Mouse (Mus musculus): ENCODE data around the gene Ncoa6.
"Not testable (repeated sequence)": the region's sequence is repeated elsewhere in the genome, so short reads cannot be mapped to it uniquely, and the experiment has no call there.

Ncoa6 gene

GRCm38 (mm10) chr2:155473570-155474088 lies at the start of gene Ncoa6:
TSS of gene Ncoa6 (minus strand) at chr2:155473894.
- peak; percentile 75 to 78 for DNase-seq

- no peak for DNase-seq
Observed at GRCm38 (mm10) chr2:155518531-155519270, 45.0 kb upstream of the Ncoa6 start.

- DNase-seq = peak; percentile 99
Observed at GRCm38 (mm10) chr2:155517455-155518423, 44.0 kb upstream of the Ncoa6 start, which contains the start of the genes Acss2 and Ggt7. TSS of gene Acss2 (plus strand) at chr2:155517948. TSS of gene Ggt7 (minus strand) at chr2:155518237.

GRCm38 (mm10) chr2:155515941-155516340 lies 42.2 kb upstream of the Ncoa6 start:
- DNase-seq = peak; percentile 34 to 76

GRCm38 (mm10) chr2:155514666-155515065 lies 41.0 kb upstream of the Ncoa6 start:
- DNase-seq = peak; percentile 79 to 81

- DNase-seq = no peak
Observed at GRCm38 (mm10) chr2:155513543-155513942, 39.8 kb upstream of the Ncoa6 start.

GRCm38 (mm10) chr2:155512479-155512878 lies 38.8 kb upstream of the Ncoa6 start:
- DNase-seq = peak; percentile 51 to 68

GRCm38 (mm10) chr2:155507721-155508470 lies 34.2 kb upstream of the Ncoa6 start:
- DNase-seq = no peak

- no peak for DNase-seq
Observed at GRCm38 (mm10) chr2:155505811-155506210, 32.1 kb upstream of the Ncoa6 start.

GRCm38 (mm10) chr2:155504440-155505355 lies 31.0 kb upstream of the Ncoa6 start:
- DNase-seq = peak; percentile 29 to 50

- DNase-seq = no peak
Observed at GRCm38 (mm10) chr2:155502596-155502995, 28.9 kb upstream of the Ncoa6 start.

GRCm38 (mm10) chr2:155490998-155491397 lies 17.3 kb upstream of the Ncoa6 start:
- DNase-seq = no peak

- peak; percentile 36 to 72 for DNase-seq
Observed at GRCm38 (mm10) chr2:155482021-155482420, 8.3 kb upstream of the Ncoa6 start.

GRCm38 (mm10) chr2:155472671-155473569 lies 774 bp downstream of the Ncoa6 start:
- DNase-seq = peak; percentile 55 to 56

- no peak for DNase-seq
Observed at GRCm38 (mm10) chr2:155466861-155467260, 6.8 kb downstream of the Ncoa6 start.

- no peak for DNase-seq
Observed at GRCm38 (mm10) chr2:155453591-155453990, 20.1 kb downstream of the Ncoa6 start.

GRCm38 (mm10) chr2:155451256-155451655 lies 22.4 kb downstream of the Ncoa6 start:
- DNase-seq = no peak

- not testable (repeated sequence) for DNase-seq
Observed at GRCm38 (mm10) chr2:155447906-155448305, 25.8 kb downstream of the Ncoa6 start.

GRCm38 (mm10) chr2:155443446-155443845 lies 30.2 kb downstream of the Ncoa6 start:
- no peak for DNase-seq

- DNase-seq = no peak
Observed at GRCm38 (mm10) chr2:155442916-155443315, 30.8 kb downstream of the Ncoa6 start.
